21 mouse cellular contexts compared by ENCODE assay signal in genomic region chr3:102096976-102097375, GRCm38 (mm10). TPM values are rescaled to one million over a fixed set of nuclear protein-coding genes. Genes with fewer than 3 reads are reported as not detected.
DNase-seq lines count a peak whose midpoint lies in the region; ATAC-seq and TF ChIP-seq lines count a peak whose summit lies in the region.
"Had no signal": no experiment of that assay in that cellular context is flagged by ENCODE, and none has a peak within 500 bp of the region (broad histone marks: within the 10 kb centered on the region; RNA-seq: fewer than 3 reads in every experiment).

No protein-coding gene starts in this region.

- TF ChIP-seq EP300 in heart, postnatal 0 days (IDR thresholded peaks at IDR 0.05; ENCODE audit: low read depth), result no peak

- H3K4me3 ChIP-seq in heart, postnatal 0 days (ENCODE audit: low read depth, low read length), result no peak overlapping the region
- H3K4me3 ChIP-seq: embryonic facial prominence, embryonic 10.5 days; embryonic facial prominence, embryonic 12.5 days; forebrain, embryonic 13.5 days; forebrain, embryonic 15.5 days had no signal

- DNase-seq in adrenal gland, adult (ENCODE audit: inconsistent age in 2 of 2, low spot score in 1 of 2), result peak; percentile 25 to 70
- DNase-seq in adrenal gland, adult 18-20 months (ENCODE audit: low spot score in 2 of 2), result no peak
- DNase-seq in adrenal gland, postnatal 25 days, result peak; percentile 15
- DNase-seq in adrenal gland, postnatal 14 days, result no peak
- DNase-seq in heart, postnatal 0 days (ENCODE audit: low spot score), result no peak
- no peak for DNase-seq in heart, adult 11 months
- DNase-seq: B cell, adult 2 months; cerebellum, adult 11-12 months; cerebellum, adult 2 months; cerebellum, adult 9-10 months had no signal

- no peaks in the 10 kb centered on the region for H3K9me3 ChIP-seq in heart, postnatal 0 days (replicated peaks; ENCODE audit: control insufficient read depth, low read length)
- H3K9me3 ChIP-seq: embryonic facial prominence, embryonic 10.5 days; embryonic facial prominence, embryonic 12.5 days; forebrain, embryonic 13.5 days; forebrain, embryonic 15.5 days; G1E had no signal

- ATAC-seq in heart, postnatal 0 days (ENCODE audit: insufficient read depth, low read depth), result no peak
- ATAC-seq: activated CD4-positive, CD25-positive, alpha-beta regulatory T cell, adult 4 months; CD4-positive, CD25-positive, alpha-beta regulatory T cell, adult 4 months; forebrain, embryonic 13.5 days; forebrain, embryonic 15.5 days; Patski had no signal

- H3K27me3 ChIP-seq in heart, postnatal 0 days (ENCODE audit: control insufficient read depth, insufficient read depth, low read length), result no peaks in the 10 kb centered on the region
- H3K27me3 ChIP-seq: CH12.LX; embryonic facial prominence, embryonic 12.5 days; forebrain, embryonic 13.5 days; forebrain, embryonic 15.5 days; Patski had no signal

- peaks cover 17% of the 10 kb centered on the region; the same call in 1 of the 2 replicates for H3K36me3 ChIP-seq in heart, postnatal 0 days (replicated peaks; ENCODE audit: control insufficient read depth, insufficient read depth, low read length)
- H3K36me3 ChIP-seq: embryonic facial prominence, embryonic 10.5 days; embryonic facial prominence, embryonic 12.5 days; forebrain, embryonic 15.5 days; G1E had no signal

- TF ChIP-seq CTCF in heart, postnatal 0 days (IDR thresholded peaks at IDR 0.05; ENCODE audit: low read depth), result no peak

- 72% methylated on average over 2 of the region's 2 CpGs for WGBS in heart, postnatal 0 days

- H3K4me2 ChIP-seq in heart, postnatal 0 days (ENCODE audit: low read depth, low read length), result no peak overlapping the region; the same call in 1 of the 2 replicates
- H3K4me2 ChIP-seq: embryonic facial prominence, embryonic 12.5 days; forebrain, embryonic 13.5 days; forebrain, embryonic 15.5 days had no signal

- H3K9ac ChIP-seq in heart, postnatal 0 days (replicated peaks; ENCODE audit: low read depth, low read length), result no peak overlapping the region
- H3K9ac ChIP-seq: embryonic facial prominence, embryonic 12.5 days; forebrain, embryonic 13.5 days; forebrain, embryonic 15.5 days; forebrain, postnatal 0 days had no signal

- peaks cover 49% of the 10 kb centered on the region for H3K4me1 ChIP-seq in heart, postnatal 0 days (ENCODE audit: control insufficient read depth, insufficient read depth)
- H3K4me1 ChIP-seq: embryonic facial prominence, embryonic 12.5 days; forebrain, embryonic 13.5 days; forebrain, embryonic 15.5 days had no signal

- peak overlapping the region; percentile 11; the same call in 1 of the 2 replicates for H3K27ac ChIP-seq in heart, postnatal 0 days (ENCODE audit: low read depth)
- H3K27ac ChIP-seq: embryonic facial prominence, embryonic 10.5 days; embryonic facial prominence, embryonic 12.5 days; forebrain, embryonic 13.5 days; forebrain, embryonic 15.5 days had no signal

RNA-seq across cellular contexts. Expression of gene Casq2, which starts 10.8 kb away (rescaled TPM):
- total RNA-seq in adrenal gland, adult 18-20 months (2021), result 1 to 10 TPM in 1 of 2 experiments, under 1 TPM in 1; 0.96 to 1.9 TPM
- total RNA-seq in adrenal gland, postnatal 25 days (2021), result 0.46 TPM in 1 of 2 replicates, not detected in the other
- total RNA-seq in adrenal gland, postnatal 14 days (2021), result 1.7 and 2.0 TPM in 2 replicates
- 836 and 965 TPM in 2 replicates for total RNA-seq in heart, postnatal 0 days (2014; rRNA removed; ENCODE audit: low replicate concordance)
- polyA plus RNA-seq in heart, postnatal 0 days (2015; fragmentation: Nextera tagmentation; extraction: Ambion mirVana), result 809 and 872 TPM in 2 replicates
- total RNA-seq: CH12.LX had no signal
- polyA plus RNA-seq: activated CD4-positive, CD25-positive, alpha-beta regulatory T cell, adult 4 months; CD4-positive, CD25-positive, alpha-beta regulatory T cell, adult 4 months; forebrain, embryonic 11.5 days; G1E had no signal

Comparison
In these comparisons a context has a peak if more than half of its experiments do, and no peak if none do; other contexts are left out.
1. DNase-seq: peak in adrenal gland, adult (2 of 2) and adrenal gland, postnatal 25 days (single experiment); none in adrenal gland, adult 18-20 months (0 of 2), adrenal gland, postnatal 14 days (single experiment), heart, postnatal 0 days (single experiment) and heart, adult 11 months (single experiment).
2. RNA of gene Casq2, which starts 10.8 kb away (total RNA-seq): 836 to 965 TPM in heart, postnatal 0 days; 0.96 to 1.9 TPM in adrenal gland, adult 18-20 months, 1.7 to 2.0 TPM in adrenal gland, postnatal 14 days and 0.46 TPM in adrenal gland, postnatal 25 days; every median in the first group is over 100 times any median in the second.